Mouse (Mus musculus) heart, postnatal 10 days (tissue): ENCODE data around the gene Cbr3. TPM values are rescaled to one million over a fixed set of nuclear protein-coding genes. Genes with fewer than 3 reads are reported as not detected.

Source experiments
- total RNA-seq, 2 experiments: library from RNA; stranded (reverse); gene quantifications; 2 replicates each; pipeline ENCODE4 v1.2.3; 2021

Cbr3 gene
- total RNA-seq, 2 experiments from 2014 or later = 3.5 to 4.5 TPM

Other genes with a start within 250 kb of the Cbr3 start
- gene Setd4, start 79.2 kb upstream of the Cbr3 start, total RNA-seq = 1 to 10 TPM; 1.3 to 3.4 TPM
- 10 to 100 TPM; 29.0 to 34.0 TPM for gene Cbr1, start 77.4 kb upstream of the Cbr3 start, total RNA-seq
- 1 to 10 TPM; 1.4 to 1.8 TPM for gene Gm5678, start 55.1 kb upstream of the Cbr3 start, total RNA-seq
- 10 to 100 TPM; 16.5 to 20.9 TPM for gene Dop1b, start 28.7 kb downstream of the Cbr3 start, total RNA-seq
- gene Morc3, start 148.9 kb downstream of the Cbr3 start, total RNA-seq = 10 to 100 TPM; 21.0 to 29.1 TPM
- gene Chaf1b, start 200.7 kb downstream of the Cbr3 start, total RNA-seq = 1 to 10 TPM; 7.8 to 8.1 TPM